Mouse (Mus musculus) left cerebral cortex, adult 18-20 months (tissue): ENCODE data around the gene Slc7a3. TPM values are rescaled to one million over a fixed set of nuclear protein-coding genes. Genes with fewer than 3 reads are reported as not detected.
"Not testable (repeated sequence)": the region's sequence is repeated elsewhere in the genome, so short reads cannot be mapped to it uniquely, and the experiment has no call there.

Source experiments
- DNase-seq, 2 experiments: peaks; one replicate each; pipeline ENCODE4 v3.0.0; 2021 to 2022; ENCODE audit warnings: low spot score in 2 of 2, mixed read lengths in 1 of 2
- long read RNA-seq, 2 experiments: library from polyadenylated mRNA; stranded (forward); transcript quantifications; one replicate each; pipeline ENCODE4 v2.0.0; 2021
- total RNA-seq, 2 experiments: library from RNA; stranded (reverse); gene quantifications; 2 replicates each; pipeline ENCODE4 v1.2.3; 2021

The Slc7a3 gene
- total RNA-seq, result 1 to 10 TPM; 6.0 to 6.1 TPM
- long read RNA-seq, experiment 1, transcript Slc7a3-201 (12 exons, 2,232 nt), result major isoform, 7 of 12 reads
- long read RNA-seq, experiment 1, partial matches to known transcripts, result 0 of 12 reads
- long read RNA-seq, experiment 1, other reads (novel, unspliced or antisense), result 2 of 12 reads
- long read RNA-seq, experiment 2, partial matches to known transcripts, result 1 of 3 reads
- long read RNA-seq, experiment 2, other reads (novel, unspliced or antisense), result 0 of 3 reads

GRCm38 (mm10) chrX:101085920-101086319, at the start of gene Slc7a3:
Slc7a3 (minus strand) TSS chrX:101086020.
- no peak for DNase-seq

- peak in 1 of 2 experiments; percentile 2 for DNase-seq
Observed at GRCm38 (mm10) chrX:101131992-101132791, 46.4 kb upstream of the Slc7a3 start.

DNA sequence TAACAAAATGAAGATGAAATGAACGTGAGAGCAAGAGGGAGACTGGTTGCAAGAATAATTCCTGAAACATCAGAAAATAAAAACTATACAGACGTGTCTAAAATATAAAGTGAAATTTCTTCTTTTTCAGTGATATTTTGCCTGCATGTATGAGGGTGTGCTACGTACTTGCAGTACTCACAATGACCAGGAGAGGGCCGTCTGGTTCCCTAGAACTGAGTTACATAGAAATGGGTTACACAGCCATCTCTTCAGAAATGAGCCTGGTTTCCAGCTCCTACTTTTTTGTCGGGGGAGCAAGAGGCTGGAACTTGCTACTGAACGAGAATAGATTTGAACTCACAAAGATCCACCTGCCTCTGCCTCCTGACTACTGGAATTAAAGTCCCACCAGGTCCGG, 45.2 kb upstream of the Slc7a3 start:
- DNase-seq, result peak; percentile 63 to 74

GRCm38 (mm10) chrX:101128559-101128958, 42.7 kb upstream of the Slc7a3 start:
- no peak for DNase-seq

- DNase-seq, result no peak
Observed at GRCm38 (mm10) chrX:101126977-101127376, 41.2 kb upstream of the Slc7a3 start.

DNA sequence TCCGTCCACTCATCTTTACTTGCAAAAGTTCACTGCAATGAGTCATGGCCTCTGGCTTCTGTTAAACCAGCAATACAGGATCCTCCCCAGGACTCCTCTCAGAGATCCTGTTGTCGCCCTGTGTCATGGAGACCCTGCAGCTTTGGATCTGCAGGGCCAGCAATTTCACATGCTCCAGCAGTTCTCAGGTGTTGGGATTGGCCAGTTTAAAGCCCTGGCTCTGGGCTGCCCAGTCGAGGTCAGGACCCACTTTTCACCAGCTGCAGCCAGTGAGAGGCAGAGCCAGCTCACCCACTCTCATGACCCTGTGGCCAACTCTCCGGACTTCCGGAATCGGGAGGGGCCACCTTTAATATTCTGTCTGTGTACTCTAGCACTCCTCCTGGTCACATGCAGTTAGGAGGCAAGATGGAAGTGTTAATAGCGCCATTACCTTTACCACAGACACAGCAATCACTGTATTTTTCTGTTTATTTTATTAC, 40.7 kb upstream of the Slc7a3 start:
- DNase-seq, result no peak

DNA sequence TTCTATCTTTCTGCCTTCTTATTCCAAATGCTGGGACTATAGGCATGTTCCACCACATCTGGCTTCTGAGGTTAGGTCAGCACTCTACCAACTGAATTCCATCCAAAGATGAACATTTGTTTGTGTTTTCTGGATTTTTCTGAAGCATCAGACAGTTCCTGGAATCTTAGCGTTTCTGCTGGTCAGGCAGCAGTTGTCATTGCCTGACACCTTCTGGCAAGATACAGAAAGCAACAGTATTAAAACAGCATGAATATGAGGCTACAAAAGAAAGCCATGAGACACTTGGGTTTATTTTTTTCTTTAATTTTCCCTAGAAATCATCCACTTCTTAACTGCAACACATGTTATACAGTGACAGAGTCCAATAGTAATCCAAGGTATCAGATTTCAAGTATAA, 34.7 kb upstream of the Slc7a3 start:
- no peak for DNase-seq

GRCm38 (mm10) chrX:101085211-101085610, 609 bp downstream of the Slc7a3 start:
- DNase-seq, result not testable (repeated sequence)

GRCm38 (mm10) chrX:101084192-101084591, 1.6 kb downstream of the Slc7a3 start:
- DNase-seq, result no peak

GRCm38 (mm10) chrX:101065245-101065644, 20.6 kb downstream of the Slc7a3 start:
- no peak for DNase-seq

- DNase-seq, result no peak
Observed at GRCm38 (mm10) chrX:101063503-101063902, 22.3 kb downstream of the Slc7a3 start.

- no peak for DNase-seq
Observed at GRCm38 (mm10) chrX:101059541-101059940, 26.3 kb downstream of the Slc7a3 start, which contains the start of gene Tex11. Tex11 (minus strand) TSS chrX:101059667.

Other genes with a start within 250 kb of the Slc7a3 start
- not detected for gene Tex11, start 26.4 kb downstream of the Slc7a3 start, total RNA-seq
- 10 to 100 TPM; 75.7 to 80.7 TPM for gene Snx12, start 136.5 kb upstream of the Slc7a3 start, total RNA-seq
- 10 to 100 TPM; 16.1 to 19.1 TPM for gene Foxo4, start 168.5 kb upstream of the Slc7a3 start, total RNA-seq
- gene Gm614, start 178.0 kb upstream of the Slc7a3 start, total RNA-seq, result not detected
- 1 to 10 TPM in 1 of 2 experiments, under 1 TPM in 1; 0.86 to 1.3 TPM for gene Il2rg, start 182.2 kb upstream of the Slc7a3 start, total RNA-seq
- not detected for gene Gm20489, start 183.0 kb upstream of the Slc7a3 start, total RNA-seq
- gene Med12, start 188.0 kb upstream of the Slc7a3 start, total RNA-seq, result 10 to 100 TPM; 20.5 to 22.3 TPM
- 100 to 1,000 TPM; 144 to 152 TPM for gene Nlgn3, start 213.1 kb upstream of the Slc7a3 start, total RNA-seq